Mouse (Mus musculus) heart, postnatal 36 days (tissue): ENCODE data around the gene Itsn1. TPM values are rescaled to one million over a fixed set of nuclear protein-coding genes. Genes with fewer than 3 reads are reported as not detected.

ENCODE experiments used
- DNase-seq, 2 experiments: peaks; one replicate each; pipeline ENCODE4 v3.0.0; 2021 to 2022
- intact Hi-C: fragments of 180-260 bp; cut with DNase I; formaldehyde crosslinking; loops from one replicate; pipeline ENCODE4 v1.15.1; 2025
- total RNA-seq, 2 experiments: library from RNA; stranded (reverse); gene quantifications; 2 replicates each; pipeline ENCODE4 v1.2.3; 2021

The Itsn1 gene
- total RNA-seq, 2 experiments from 2014 or later, result 44.0 to 44.7 TPM

DNA sequence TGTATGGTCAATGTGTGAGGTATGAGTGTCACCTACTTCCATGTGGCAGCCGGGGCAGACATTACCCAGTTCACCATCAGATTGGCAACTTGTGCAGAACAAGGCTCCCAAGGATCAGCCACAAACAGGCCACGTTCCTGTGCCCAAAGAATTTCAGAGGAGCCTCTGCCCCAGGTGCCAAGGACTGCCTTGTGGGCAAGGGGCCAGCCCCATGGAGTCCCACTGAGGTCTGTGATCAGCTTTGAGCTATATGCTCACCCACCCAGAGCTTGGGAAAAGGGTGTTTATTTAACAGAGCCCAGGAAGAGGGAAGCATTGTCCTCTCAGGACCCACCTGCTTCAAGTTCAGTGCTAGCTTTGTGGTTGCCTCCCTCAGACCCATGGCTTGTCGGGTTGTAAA is 159.3 kb downstream of the Itsn1 start:
- intact Hi-C loops, result loop anchor here (2.0 to 5.0 kb wide), 2 partner anchors 86 to 164 kb away; no protein-coding TSS in a partner anchor
- no peak for DNase-seq

DNA sequence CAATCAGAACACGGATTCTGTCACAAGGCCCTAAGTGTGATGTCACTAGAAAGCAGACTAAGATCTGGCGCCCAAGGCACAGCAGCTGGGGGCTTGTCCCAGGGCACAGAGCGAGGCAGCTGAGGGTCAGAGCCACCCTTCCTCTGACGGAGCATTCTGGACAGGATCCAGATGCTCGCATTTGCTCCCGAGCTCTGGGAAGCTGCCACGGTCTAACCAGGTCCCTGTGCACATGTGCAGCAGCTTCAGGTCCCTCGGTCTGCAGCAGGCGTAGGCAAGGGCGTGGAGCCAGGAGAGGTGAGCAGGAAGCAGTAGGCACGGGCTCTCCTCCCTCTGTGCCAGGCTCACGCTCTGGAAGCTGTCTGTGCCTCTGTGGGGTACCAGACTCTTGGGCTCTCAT is 160.8 kb downstream of the Itsn1 start:
- intact Hi-C loops, result loop anchor here (2.0 to 5.0 kb wide), 2 partner anchors 88 to 165 kb away; no protein-coding TSS in a partner anchor
- no peak for DNase-seq

DNA sequence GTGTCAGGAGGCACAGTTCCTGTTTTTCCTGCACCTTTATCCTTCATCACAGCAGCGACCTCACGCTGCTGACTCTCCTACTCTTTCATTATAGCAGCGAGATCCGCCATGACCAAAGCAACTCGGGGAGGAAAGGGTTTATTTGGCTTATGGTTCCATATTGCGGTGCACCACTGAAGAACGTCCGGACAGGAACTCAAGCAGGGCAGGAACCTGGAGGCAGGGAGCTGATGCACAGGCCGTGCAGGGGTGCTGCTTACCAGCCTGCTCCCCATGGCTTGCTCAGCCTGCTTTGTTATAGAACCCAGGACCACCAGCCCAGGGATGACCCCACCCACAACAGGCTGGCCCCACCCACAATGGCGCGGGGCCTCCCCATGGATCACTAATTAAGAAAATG is 162.1 kb downstream of the Itsn1 start:
- intact Hi-C loops, result no loop called here
- no peak for DNase-seq

DNA sequence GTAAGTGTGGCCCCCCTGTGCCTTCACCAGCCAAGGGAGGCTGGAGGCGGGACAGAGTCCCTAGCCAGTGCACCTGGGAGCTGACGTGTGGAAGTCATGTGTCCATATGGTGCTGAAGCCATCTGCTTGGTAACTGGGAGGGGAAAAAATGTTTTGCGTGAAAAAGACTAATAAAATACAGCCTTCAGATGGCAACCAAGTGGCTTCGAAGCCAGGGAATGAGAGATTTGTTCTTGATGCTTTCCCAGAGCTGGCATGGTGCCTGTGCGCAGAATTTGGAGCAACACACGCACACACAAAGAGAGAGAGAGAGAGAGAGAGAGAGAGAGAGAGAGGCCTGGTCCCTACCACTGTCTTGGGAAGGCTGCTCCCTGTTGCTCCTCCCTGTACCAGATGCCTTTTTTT is 167.3 kb downstream of the Itsn1 start:
- no peak for DNase-seq
- intact Hi-C loops, result no loop called here

DNA sequence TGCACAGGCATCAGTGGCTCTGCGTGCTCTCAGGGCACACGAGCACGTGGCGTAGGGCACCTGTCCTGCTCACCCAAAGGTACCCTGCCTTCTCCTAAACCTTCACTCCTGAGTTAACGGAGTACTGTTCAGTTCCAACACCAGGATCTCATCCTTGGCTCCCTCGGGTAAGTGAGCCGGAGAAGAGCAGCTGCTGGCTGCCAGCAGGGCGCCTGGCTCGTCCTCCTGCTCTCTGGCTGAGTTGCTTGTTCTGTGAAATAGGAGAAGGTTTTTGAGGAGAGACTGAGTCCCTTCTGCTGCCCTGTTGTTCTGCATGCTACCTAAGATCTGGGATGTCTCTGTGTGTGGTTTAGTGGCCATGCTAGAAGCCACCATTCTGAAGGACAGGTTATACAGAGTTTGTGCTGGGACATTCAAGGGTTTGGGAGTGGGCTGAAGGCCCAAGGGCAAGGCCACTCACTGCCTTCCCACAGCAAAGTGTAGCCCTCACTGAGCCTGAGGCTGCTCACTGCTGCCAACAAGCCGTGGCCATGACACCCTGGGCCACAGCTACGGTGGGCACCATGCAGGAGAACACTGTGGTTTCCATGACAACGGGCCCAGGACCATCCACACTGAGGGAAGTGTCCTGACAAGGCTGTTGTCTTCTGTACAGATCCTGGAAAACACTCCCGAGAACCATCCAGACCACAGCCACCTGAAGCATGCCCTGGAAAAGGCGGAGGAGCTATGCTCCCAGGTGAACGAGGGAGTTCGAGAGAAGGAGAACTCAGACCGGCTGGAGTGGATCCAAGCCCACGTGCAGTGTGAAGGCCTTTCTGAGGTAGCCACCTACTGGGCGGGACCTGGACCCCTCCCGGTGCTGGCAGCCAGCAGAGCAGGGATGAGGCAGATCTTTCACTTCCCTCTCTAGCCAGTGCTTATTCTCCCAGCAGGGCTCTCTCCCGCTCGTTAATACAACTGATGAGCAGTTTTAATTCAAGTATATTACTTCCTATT is 170.1 kb downstream of the Itsn1 start:
- intact Hi-C loops, result no loop called here
- DNase-seq, result no peak

DNA sequence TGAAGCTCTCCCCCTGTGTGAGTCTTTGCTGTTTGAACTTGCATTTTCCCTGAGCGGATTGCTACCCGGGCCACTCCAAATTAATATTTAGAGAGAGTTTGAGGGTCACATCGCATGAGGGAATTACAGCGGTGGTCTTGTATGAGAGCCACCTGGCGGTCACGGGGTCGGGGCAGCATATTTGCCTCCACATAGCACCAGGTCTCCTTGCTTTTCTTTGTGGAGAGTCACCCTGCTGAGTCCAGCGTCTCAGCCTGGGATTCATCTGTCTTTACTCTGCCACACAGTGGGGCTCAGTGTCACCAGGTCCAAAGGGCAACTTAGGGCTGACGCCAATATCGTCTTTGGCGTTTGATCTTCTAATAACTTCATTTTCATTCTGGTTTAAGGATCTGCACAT is 171.2 kb downstream of the Itsn1 start:
- intact Hi-C loops, result no loop called here
- no peak for DNase-seq

DNA sequence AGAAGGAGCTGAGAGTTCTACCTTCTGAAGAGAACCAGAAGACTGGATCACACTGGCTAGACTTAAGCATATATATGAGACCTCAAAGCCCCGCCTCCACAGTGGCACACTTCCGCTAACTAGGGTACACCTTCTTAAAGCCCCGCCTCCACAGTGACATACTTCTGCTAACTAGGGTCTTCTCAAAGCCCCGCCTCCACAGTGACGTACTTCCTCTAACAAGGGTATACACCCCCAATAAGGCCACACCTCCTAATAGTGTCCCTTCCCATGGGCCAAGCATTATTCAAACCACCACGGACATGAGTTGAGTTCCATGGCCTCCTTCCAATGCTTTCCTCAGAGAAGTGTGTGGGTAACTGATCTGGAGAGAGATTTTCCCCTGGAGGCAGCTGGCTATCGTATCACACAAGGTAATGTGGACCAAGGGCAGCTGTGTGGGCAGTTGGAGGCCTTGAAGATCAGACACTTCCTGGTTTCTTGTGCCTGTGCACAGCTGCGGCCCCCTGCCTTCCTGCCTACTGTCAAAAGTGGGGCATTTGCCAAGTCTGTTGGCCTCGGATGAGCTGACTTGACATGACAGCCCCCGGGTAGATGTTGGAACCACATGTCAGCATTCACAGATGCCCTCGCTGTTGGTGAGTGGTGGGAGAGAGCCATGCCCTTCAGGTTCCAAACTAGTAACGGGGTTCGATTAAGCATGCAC is 174.9 kb downstream of the Itsn1 start:
- intact Hi-C loops, result no loop called here

DNA sequence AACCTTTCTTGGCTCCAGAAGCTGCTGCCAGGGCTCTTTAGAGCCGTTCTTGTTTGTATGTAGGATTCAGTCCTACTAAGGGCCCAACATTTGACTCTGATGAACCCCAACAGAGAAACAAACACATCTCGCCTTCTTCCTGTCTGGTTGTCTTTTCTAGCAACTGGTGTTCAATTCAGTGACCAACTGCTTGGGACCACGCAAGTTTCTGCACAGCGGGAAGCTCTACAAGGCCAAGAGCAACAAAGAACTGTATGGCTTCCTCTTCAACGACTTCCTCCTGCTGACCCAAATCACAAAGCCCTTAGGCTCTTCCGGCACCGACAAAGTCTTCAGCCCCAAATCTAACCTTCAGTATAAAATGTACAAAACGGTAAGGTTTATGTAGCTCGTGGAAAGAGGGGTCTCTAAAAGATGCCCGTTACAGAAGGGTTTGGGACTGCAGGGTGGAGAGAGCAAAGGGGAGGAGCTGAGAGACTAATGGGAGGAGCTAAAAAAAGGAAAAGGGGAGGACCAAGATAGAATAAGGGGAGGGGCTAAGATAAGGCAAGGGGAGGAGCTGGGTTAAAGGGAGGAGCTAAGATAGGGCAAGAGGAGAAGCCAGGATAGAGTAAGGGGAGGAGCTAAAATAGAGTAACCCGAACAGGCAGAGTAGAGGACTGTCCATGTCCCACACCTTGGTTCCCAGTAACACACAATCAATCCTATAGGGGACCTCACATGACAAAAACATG is 176.2 kb downstream of the Itsn1 start:
- DNase-seq, result no peak
- intact Hi-C loops, result no loop called here

More for the DNA sequence above, 174.9 kb downstream of the Itsn1 start:
- no peak for DNase-seq

DNA sequence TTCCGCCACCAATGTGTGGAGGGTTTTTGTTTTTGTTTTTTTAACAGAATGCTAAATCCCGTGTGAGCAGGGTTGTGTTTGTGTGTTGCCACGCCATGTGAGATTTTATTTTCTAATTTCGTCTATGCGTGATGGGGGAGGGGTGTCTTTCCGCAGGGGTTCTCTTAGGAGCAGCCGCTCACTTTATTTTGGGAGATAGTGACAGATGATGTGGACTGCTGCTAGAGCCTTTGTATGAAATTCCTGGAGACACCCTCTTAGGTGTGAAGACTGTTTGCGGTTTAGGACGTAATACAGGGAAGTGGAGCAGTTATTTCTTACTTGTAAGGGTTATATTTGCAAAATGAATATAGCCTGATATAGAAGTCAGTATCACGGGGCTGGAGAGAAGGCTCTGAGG is 176.9 kb downstream of the Itsn1 start:
- no peak for DNase-seq
- intact Hi-C loops, result no loop called here

DNA sequence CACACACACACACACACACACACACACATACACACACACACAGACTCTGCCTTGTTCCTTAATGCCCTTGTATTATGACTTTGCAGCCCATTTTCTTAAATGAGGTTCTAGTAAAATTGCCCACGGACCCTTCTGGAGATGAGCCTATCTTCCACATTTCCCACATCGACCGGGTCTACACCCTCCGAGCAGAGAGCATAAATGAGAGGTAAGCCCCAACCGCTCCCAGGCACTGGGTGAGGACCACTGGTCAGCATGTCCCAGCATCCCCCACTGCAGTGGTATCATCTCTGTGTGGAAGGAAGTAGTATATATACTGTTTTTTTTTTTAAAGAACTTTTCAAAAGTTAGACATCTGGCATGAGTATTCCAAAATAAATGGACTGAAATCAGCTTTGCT is 177.6 kb downstream of the Itsn1 start:
- intact Hi-C loops, result no loop called here
- DNase-seq, result no peak

DNA sequence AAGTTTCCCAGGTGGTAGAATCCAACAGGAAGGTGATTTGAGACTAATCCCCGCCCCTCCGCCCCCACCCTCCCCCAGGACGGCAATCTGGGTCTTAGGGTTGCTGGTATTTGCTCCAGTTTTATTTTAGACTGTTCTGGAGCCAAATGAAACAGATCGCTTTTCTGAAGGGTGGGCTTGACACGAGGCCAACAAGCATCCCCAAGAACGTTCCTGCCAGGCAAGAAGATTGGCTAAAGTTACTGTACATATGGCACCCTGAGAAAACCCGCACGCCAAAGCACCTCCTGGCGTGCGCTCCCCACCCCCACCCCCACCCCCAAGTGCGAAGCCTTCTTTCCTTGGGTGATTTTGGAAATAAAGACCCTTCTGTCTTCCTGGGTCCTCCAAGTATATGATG is 178.1 kb downstream of the Itsn1 start:
- intact Hi-C loops, result no loop called here
- DNase-seq, result no peak

DNA sequence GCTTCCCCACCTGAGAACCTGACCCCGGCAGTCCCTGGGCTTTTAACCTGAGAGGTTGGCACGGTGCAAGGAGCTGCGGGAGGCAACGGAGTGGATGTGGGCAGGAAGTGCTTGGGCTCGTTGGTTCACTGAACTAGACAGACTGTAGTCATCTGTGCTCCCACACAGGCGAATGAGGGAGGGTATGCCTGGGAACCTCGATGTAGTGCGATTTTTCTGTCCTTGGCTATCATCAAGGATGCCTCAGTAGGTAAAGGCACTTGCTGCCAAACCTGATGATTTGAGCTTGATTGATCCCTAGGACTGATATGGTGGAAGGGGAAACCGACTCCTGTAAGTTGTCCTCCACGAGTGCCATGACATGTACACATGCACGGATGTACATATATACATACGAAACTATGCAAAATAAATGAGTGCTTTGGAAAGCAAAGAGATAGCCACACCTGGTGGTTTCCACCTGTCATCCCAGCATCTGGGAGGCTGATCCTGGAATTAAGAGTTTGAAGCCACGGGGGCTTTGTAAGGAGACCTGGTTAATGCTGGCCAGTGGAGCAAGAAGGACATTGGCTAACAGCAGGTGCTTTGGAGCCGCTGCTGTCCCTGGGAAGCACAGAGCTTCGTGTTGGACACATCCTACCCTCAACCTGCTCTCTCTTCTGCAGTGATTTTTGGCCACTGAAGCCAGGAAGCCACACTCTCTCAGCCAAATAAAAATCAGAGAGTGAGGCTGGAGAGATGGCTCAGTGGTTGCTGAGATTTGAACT is 180.7 kb downstream of the Itsn1 start:
- DNase-seq, result no peak
- intact Hi-C loops, result no loop called here

DNA sequence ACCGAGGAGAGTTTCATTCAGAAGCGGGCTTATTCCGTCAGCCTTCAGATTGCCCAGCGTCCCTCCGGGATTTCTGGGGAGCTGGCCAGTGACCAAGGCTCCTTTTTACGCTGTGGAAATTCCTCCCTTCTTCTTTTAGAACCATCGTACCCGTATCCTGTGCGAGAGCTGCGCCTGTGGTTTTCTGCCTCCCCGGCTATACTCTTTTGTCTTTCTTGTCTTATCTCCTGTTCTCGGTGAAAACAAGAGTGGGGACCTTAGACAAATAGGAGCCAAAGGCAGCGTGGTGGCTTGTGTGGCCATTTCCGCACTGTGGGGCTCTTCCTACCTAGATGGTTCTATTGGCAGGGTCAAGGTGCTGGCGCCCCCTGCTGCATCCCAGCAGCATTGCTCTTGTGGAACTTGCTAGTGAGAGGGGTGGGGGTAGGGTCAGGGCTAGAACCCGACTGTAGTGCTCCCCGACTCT is 188.6 kb downstream of the Itsn1 start:
- intact Hi-C loops, result loop anchor here (1.0 to 5.0 kb wide), 3 partner anchors 90 to 223 kb away; no protein-coding TSS in a partner anchor
- DNase-seq, result peak; percentile 83 to 85

DNA sequence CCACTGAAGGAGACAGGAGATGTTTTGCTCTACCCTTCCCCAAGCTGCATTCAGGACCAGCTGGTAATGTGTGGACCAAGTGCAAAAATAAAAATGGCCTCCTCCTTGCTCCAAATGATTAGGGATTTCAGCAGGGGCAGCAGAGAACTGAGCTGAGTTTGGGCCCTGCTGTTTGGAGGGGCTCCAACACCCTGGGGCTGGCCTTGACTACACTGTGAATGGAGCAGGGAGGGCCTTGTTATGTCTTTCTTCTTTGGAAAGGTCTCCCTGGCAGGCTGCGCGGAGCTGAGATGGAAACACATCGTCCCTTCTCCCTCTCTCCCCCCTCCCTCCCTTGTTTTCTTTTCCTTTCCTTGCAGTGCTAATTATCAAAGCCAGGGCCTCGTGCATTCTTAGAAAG is 189.4 kb downstream of the Itsn1 start:
- intact Hi-C loops, result loop anchor here (1.0 to 5.0 kb wide), 2 partner anchors 91 to 194 kb away; no protein-coding TSS in a partner anchor
- DNase-seq, result no peak

DNA sequence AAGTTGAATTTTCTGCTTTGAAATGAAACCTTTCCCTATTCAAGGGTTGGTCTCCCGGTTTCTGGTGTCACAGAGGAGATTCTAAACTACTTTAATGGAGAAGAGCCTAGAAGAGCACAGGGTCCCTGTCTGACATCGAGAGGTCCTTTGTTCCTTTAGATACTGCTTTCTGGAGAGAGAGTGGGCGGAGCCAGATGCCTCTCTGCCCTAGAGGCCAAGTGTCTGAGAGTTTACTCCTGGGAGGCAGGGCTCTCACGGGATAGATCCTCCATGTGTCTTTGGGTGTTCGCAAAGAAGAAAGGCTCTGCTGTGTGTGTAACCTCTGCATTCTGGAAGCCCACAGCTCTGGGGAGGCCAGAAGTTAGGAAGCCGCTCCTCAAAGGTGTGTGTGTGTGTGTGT is 190.0 kb downstream of the Itsn1 start:
- DNase-seq, result no peak
- intact Hi-C loops, result loop anchor here (5.0 kb wide), 1 partner anchor 92 kb away; no protein-coding TSS in a partner anchor

DNA sequence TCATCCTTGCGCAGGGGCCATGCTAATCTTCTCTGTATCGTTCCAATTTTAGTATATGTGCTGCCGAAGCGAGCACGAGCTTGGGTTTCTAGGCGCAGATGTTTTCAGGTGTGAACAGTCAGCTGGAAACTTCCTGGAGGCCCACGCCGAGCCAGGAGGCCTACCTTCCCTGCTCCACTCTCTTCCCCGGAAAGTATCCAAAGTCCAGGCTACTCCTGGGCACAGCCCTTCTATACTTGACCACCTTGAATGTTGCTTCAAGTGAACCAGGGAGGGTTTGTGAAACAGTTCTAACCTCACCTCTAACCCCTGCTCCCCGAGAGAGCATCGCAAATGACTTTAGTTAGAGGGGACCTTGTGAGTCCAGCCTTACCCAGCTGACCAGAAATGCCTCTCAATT is 192.3 kb downstream of the Itsn1 start:
- DNase-seq, result no peak
- intact Hi-C loops, result no loop called here

DNA sequence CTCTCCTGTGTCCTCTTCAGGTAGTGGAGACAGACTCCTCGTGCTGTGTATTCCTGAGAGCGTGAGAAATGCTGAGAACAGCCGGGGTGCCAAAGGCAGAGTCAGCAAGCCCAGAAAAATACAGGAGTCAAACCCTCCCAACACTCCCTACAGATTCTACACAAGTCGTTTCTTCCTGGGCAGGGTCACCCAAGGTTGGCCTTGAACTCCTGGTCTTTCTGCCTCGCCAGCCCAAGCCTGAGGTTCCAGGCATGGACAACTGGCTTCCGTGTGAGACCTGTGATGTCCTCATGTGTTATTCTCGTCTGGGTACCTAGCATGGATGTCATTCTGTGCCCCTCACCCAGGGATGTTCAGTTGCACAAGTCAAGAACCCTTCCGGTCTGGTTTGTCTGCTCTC is 193.9 kb downstream of the Itsn1 start:
- DNase-seq, result no peak
- intact Hi-C loops, result no loop called here

DNA sequence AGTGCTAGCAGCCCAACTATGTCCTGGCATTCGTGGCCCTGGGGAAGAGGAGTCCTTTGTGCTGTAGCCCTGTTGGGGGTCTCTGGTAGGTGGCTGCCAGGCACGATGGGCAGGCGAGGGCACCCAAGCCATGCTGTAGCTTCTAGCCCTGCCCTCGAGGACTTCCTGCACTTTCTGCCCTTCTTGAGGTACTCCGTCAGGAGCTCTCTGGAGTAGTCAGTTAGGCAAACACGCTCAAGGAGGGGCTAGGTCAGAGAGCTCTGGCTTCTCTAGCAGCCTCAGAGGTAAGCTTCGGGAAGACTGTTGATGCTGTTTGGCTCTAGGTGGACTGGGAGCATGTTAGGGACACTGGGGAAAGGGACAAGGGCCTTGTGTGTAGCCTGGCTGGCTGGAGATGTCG is 195.3 kb downstream of the Itsn1 start:
- no peak for DNase-seq
- intact Hi-C loops, result no loop called here

DNA sequence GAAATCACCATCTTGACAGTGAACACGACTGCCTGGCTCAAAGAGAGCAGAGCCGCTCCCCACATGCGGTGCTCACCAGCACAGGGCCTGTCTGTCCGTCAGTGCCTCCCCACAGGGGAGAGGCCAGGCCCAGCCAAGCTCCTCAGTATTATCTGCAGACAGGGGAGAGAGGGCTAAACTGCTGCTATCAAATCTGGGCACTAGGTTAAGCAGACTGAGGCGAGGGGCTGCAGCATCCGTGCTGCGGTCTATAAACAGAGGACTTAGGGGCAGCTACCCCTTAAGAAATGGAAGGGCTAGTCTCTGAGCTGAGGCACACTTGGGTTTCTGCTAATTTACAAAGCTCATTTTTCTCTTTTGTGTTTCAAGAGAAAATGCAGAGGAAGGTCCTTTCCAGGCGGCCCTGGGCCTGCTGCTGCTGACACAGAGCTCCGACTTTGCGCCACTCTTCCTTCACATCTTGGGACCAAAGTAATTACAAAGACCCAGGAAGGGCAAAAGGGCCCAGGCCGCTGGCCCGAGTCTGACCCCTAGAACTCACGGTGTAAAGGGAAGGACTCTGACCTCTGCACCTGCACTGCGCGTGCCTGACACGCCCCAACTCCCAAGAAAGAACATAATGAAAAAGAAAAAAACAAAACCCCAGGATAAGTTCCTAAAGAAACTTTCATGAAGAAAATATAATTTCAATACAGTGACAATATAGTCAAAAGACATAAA is 199.0 kb downstream of the Itsn1 start:
- no peak for DNase-seq
- intact Hi-C loops, result no loop called here
